Mouse (Mus musculus) embryo, embryonic 10 days (tissue): Measurements from ENCODE around the gene 4930505A04Rik.
"Not testable (repeated sequence)": the region's sequence is repeated elsewhere in the genome, so short reads cannot be mapped to it uniquely, and the experiment has no call there.

ENCODE experiments used
- DNase-seq: peaks from one replicate; pipeline ENCODE4 v3.0.0-alpha.2; 2015; ENCODE audit warnings: low spot score

Gene 4930505A04Rik

DNA sequence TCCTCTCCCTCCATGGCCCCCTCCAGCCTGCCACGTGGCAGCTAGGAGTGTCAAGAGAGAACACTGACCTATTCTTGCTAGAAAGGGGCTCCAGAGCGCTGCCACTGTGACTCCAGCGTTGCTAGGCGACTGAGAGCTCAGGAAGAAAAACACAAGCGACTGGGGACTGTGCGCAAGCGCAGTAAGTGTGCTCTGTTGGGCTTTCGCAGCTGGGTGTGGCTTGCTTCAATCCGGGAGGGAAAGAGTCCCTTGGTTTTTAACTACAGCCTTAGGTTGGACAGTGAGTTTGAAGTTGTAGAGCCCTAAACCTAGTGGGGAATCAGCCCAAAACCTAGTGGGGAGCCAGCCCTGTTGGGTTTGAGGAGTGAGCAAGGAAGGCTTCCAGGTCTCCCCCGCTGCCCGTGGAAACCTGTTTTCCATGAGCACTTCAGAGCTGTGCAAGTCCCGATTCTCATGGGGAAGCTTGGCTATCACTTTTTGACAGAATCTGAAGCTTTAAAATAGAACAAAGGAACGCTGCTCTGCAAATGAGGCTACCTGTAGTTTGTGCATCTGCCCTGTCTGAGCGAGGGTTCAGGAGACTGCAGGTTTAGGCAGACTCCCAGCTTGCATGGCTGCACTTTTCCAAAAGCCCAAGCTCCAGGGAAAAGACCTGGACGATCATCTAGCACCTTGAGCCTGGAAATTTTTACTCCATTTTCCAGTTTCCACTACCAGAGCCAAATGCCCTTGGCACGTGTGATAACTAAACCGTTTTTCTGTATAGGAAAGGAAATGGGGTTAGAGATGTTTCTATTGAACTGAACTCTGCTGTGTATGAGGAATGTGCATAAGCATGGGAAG, at the start of gene 4930505A04Rik:
Gene 4930505A04Rik (minus strand): TSS at position 77 of the 843 bp plus-strand sequence.
- DNase-seq, result peak; percentile 97

DNA sequence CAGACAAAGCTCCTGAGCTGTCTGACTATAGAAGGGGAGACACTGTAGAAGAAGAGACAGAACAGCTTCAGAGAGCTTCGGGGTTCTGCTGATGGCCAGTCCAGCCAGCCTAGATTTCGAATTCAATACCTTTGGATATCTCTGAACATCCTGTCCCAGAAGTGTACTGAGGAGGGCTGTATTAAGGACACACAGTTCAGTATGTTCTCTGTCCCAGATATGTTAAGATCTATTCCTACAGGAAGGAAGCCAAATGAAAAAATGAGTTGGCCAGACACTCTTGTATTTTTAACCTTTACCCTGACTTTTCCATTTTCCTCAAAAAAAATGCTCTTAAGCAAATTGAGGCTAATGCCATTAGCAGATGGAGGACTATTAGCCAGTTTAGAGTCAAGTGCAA, 45.5 kb upstream of the 4930505A04Rik start:
- DNase-seq, result no peak

DNA sequence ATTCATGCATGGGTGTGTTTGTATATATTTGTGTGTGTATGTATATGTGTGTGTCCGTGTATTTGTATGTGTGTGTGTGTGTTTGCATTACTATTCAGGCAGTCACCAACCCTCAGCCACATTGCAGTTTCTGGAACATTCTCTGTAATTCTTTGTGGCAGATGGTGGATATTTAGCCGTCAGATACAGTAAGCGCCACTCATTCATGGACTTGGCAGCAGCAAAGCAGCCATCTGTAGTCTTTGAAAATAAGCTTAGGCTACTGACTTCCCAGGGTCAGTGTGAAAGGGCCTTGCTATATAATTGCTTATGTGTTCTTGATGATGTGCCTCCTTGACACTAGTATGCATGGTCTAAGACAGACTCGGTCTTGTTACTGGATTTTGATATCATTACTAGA, 36.6 kb upstream of the 4930505A04Rik start:
- no peak for DNase-seq

DNA sequence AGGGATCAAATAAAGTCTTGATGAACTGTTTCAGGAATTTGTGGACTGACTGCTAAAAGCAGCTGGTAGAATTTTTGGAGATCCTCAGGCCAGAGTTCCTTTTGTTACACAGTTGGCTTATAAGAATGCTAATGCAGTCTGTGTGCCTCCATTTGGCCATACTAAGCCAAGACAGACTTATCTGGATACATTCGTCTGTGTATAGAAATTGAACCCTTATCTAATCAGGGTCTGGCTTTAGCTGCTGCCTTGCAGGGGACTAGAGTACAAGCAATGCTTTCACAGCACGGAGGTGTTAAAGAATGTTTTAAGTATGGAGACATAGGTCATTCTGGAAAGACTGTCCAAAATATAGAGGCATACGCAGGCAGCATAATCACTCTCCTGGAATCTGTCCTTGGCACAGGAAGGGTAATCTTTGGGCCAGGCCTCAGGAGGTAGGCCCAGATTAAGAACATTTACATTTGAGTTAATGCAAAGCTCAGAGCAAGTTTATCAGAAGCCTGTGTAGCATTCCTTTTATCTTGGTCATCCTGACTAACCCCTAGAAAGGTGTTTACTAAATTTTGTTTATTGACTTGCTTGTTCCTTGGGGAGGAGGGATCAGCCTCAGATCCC, 27.2 kb upstream of the 4930505A04Rik start:
- DNase-seq, result no peak

DNA sequence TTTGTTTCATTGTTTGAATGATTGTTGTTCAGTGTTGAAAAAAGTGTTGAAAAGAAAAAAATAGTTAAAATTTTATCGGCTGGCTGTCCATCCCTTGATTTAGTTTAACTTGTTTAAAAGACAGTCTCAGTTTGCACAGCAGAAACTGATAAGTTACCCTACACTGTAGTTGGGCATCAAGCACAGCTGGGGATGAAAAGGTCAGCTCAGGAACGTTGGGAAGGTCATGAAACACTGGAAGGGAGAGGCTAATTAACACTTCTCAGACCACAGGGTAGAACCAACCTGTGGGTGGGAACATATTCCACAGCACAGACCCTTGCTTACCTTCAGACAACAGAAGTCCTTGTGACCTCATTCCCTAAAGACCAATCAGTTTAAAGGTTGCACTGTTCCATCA, 25.5 kb upstream of the 4930505A04Rik start:
- no peak for DNase-seq

DNA sequence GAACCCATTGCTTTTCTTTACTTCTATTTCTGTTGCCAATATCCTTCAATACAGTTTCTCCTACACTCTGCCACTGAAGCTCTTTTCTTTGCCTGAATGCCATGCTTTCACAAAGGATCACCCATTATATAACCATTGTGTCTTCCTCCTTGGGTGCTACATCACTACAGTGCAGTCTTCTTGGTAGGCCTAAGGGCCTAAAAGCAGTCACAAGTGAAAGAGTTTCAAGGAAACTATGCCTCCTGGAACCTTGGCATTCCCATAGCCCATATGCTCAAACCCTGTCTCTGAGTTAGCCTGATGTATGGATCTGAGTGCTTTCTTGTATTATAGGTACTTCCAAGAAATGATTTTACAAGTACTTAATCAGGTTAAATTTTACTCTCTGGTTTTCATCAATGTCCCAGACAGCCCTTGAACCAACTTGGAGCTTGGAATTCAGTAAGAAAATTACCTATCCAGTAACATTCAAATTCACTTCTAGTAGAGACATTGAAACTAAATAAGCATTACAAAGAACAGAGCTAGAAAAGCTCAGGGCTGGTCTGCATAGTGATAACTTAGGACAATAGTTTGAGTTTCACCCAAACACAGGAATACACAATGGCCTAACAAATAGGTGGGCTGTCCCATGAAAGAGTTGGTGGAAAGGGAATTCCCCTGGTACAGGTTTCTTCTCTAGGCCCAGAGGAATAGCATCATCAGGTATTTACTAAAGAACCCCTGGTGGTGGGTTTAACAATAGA, 20.1 kb upstream of the 4930505A04Rik start:
- no peak for DNase-seq

DNA sequence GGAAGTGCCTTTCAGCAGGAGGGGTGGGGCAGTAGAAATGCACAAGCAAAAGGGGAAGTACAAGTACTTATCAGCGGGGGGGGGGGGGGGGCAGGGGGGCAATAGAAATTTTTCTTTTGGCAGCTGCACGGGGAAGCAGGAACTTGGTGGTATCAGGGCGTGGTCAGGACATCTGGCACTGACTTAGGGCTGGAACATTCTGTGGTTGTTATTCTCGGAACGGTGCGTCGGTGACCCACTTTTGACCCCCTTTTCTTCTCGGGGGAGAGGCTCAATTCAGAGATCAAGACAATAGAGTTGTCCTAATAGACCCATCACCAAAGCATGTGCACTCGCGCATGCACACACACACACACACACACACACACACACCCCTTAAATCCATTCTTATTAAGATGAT, 16.6 kb upstream of the 4930505A04Rik start:
- no peak for DNase-seq

DNA sequence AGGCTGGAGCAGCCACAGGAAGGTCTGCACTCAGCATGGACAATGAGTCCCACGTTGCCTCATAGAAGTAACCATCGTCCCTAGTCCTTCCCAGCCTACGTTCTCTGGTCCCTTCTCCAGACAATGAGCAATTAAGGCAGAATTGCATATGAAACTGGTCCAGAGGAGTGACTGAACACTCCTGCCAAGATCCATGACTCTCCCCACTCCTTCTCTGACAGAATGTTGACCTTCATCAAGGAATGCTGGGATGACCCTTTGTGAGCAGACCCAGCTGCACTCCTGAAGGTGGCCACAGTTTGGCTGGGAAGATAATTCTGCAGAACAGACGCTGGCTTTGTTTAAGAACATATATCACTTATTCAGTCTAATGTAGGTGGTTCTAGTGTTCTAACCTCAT, 11.7 kb upstream of the 4930505A04Rik start:
- DNase-seq, result no peak

DNA sequence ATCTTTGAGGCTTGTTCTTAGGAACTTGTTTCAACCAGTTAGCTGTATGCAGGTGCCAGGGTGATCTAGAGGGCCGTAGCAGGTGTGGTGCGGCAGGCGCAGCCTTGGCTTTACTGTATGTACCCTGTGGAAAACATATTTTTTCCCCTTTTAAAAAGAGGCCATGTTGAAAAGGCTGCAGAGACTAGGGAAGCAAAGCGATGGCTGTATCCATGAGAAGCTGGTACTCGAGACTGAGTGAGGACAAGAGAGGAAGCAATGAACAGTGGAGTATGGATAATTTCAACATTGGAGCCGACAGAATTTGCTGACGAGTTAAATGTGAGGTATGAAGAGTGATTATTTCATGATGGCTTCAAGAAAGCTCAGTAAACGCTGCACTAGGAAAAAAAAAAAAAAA, 440 bp downstream of the 4930505A04Rik start:
- no peak for DNase-seq

DNA sequence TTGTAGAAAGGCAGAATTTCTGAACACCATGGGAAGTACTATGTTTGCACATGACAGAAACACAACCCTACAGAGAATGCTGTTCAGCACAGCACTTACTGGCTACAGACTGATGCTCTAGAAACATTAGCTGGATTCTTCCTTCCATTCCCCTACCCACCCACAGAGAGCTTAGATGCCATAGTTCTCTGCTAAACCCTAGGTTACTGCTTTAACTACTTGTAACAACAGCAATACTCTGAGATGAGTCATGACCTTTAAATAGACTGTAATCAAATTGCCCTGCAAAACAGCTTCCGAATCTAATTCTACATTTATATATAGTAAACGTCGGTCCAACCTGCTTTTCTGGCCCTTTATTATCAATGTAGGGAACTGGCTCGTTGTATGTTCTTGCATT, 17.3 kb downstream of the 4930505A04Rik start:
- DNase-seq, result no peak

DNA sequence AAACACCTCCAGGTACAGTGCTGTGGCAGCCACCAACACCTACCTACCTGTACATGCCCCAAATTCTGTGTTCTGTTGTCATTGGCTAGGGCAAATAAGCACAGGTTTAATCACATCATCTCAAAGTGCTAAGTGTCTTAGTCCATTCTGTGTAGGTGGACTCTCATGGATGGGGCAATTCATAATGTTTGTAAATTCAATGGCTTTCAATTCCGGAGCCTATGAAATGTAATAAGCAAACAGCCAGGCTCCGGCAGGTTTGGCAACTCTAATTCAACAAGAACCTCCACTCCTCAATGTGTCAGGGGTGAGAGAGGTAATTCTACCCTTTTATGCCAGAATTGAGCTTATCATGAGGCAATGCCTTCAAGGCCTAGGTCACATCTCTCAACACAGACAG, 23.5 kb downstream of the 4930505A04Rik start:
- no peak for DNase-seq

DNA sequence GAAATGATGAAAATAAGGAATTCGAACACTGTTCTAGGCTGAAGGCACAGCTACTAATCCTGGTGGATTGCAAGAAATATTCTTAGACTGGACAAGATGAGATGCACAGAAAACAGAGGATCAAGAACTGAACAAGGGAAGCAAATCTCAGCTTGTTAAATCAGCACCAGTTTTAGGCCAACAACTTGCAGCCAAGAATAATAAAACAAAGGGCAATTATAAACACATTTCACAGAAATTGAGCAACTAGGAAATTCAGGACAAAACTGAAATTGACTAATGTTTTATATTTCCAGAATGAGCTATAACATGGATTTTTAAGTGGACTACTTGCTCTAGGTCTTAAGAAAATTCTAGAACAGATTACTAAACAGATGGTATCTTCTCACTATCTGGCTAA, 24.1 kb downstream of the 4930505A04Rik start:
- DNase-seq, result no peak

DNA sequence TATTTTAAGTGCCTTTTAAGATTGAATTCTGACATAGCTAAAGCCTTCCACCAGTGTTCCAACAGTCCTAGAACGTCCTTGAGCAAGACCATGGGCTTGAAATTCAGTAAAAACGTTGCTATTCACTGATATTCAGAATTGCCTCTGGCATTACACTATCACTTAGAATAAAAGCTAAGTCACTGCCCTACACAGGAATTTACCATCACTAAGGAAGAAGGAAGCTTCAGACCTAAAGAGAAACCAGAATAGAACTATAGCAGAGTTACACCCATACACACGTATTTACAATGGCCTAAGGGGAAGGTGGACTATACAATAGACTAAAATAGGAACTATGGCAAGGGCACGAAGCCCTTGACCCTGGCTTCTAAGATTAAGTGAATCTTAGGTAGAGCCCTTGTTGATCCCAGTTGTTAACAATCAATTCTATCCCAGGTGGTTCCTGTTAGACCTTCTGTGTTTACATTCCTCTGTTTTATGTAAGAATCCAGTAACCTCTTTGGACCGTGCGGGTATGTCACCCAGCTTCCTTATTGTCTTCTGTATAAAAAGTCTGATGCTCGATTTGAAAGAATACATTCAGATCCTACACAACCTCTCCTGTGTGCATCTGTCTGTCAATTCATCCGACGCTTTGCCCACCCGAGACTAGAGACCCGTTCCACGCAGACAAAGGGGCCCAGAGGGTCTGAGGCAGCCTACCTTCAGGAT, 27.3 kb downstream of the 4930505A04Rik start:
- not testable (repeated sequence) for DNase-seq

DNA sequence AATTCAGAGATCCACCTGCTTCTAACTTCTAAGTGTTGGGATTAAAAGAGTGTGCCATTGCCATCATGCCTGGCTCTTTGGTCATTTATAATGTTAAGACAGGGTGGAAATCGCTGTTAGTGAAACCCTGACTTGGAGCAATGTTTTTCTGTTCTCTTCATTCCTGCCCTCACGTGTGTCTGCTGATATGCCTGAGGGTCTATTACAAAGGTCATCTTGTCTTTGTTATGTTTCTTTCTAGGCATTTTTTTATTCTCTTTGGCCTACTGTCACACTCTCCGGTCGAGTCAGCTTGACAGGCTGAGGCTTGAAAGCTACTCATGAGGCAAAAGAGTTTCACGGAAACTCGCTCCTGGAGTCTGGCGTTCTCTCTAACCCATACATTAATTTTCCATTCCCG, 27.9 kb downstream of the 4930505A04Rik start:
- no peak for DNase-seq

DNA sequence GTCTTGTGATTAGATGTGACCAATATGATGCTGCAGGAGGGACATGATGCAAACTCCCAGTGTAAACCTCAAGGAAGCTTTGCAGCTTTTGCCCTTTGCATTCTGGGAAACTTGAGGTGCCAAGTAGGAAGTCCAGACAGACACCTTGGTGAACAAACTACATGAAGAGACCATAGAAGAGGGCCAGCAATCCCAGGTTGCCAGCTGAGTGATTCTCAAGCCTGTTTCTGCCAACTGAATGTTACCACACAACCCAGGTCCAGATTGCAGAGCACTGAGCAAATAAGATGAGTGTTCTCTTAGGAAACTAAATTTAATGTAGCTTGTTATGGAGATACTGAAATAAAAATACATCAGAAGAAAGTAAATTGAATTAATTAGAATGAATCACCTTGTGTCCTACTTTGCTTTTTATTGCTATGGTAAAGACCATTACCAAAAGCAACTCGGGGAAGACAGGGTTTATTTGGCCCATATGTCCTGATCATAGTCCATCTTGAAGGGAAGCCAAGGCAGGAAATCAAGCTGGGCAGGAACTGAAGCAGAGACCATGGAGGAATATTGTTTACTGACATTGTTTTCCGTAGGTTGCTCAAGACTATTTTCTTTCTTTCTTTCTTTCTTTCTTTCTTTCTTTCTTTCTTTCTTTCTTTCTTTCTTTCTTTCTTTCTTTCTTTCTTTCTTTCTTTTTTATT, 38.2 kb downstream of the 4930505A04Rik start:
- no peak for DNase-seq

DNA sequence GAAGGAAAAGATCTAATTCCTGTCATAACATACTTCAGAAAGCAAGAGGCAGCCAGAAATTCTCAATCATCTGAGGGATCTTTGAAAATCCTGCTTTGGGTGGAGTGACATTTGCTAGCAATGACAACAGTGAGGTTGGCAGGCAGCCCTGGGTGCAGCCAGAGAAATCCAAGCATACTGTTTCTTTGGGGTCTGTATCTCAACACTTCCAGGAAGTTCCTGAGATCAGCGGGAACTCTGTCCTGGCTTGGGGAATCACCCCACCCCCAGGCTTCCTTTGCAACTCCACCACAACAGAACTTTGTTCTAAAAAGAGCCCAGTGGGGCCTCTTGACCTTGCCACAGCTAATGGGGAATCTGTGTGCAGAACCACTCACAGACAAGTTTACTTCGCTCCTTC, 66.0 kb downstream of the 4930505A04Rik start:
- peak; percentile 14 for DNase-seq

DNA sequence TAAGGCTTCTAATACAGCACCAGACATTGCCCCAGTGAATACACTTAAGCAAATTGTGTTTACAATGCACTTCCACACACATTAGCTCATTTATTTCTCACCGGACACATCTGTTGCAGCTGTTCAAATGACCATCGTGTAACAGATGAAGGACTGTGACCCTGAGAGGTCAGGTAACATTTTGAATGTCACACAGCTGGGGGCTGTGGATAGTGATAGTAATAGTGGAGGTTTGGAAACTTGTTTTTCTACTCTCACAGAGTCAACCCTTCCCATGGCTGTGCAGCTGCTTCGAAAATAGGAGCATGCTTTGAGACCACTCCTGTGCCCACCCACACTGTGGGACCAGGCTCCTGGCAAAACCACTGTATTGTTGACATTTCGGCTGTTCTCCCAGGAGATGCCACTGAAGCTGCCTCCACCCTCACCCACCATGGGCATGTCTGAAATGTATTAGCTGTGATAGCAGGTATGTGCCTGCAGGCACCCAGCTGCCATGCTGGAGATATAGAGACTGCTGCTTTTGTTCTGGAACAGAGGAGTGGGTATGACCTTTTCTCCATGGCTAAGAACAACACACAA, 66.9 kb downstream of the 4930505A04Rik start:
- DNase-seq, result peak; percentile 51

DNA sequence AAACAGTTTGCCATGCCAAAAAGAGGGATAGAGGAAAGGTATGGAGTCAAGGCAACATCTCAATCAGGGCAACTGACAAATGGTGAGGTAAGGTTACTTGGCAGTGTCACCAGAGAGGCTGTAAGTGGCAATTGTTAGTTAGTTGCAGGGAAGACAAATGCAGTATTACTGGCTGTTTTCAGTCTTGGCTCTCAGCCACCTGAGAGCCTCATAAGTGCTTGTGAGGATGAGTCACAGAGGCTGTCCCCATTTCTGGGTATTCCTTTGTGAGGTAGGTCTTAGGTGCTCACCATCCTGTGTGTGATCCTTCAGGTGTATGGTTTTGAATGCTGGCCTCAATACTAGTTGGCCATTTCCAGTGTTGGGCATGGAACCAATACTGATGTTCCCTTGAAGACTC, 77.3 kb downstream of the 4930505A04Rik start:
- no peak for DNase-seq

DNA sequence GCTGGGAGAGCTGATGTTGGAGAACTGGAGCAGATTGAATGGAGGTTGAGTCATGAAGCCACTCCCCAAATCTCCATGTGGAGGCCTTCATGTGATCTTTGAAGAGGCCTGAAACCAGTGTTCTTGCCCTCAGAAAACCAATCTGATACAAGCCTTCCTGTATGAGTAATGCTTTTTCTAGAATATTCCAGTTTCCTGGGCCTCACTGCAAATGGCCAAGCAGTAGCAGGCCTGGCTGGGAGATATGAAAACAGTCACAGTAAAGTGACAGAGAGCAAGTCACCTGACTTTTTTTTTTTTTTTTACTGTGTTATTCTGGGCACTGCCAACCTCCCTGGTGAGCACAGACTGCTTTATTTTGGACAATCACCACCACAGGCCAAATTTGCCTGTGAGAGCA, 88.6 kb downstream of the 4930505A04Rik start:
- no peak for DNase-seq
